Mouse (Mus musculus): ENCODE measurements around the gene Cd27. TPM values are rescaled to one million over a fixed set of nuclear protein-coding genes. Genes with fewer than 3 reads are reported as not detected.
"Not testable (repeated sequence)": the region's sequence is repeated elsewhere in the genome, so short reads cannot be mapped to it uniquely, and the experiment has no call there.

Gene Cd27
- total RNA-seq (2021) = not detected

DNA sequence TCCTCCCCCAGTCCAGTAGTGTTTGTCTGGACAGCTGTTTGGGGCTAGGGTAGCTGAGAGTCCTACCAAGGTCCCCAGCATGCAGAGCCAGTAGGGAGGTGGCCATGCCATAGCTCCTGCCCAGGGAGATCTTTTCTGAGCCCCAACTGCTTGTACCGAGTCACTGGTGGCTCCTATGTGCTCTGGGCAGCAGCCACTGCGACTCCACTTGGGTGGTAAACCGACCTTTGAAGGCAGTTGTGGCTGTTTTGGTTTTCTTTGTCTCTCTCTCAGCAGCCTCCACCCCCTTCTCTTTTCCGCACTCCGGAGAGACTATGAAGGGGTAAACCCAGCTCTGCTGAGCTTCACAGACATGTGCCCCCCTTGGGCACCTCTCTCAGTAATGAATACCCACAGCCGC lies at the start of gene Cd27:
Cd27 (minus strand) TSS at position 229 of the 400 bp plus-strand sequence.
- intact Hi-C loops (cut with DNase I) = no loop called here
- DNase-seq (ENCODE audit: low spot score in 2 of 2) = no peak

DNA sequence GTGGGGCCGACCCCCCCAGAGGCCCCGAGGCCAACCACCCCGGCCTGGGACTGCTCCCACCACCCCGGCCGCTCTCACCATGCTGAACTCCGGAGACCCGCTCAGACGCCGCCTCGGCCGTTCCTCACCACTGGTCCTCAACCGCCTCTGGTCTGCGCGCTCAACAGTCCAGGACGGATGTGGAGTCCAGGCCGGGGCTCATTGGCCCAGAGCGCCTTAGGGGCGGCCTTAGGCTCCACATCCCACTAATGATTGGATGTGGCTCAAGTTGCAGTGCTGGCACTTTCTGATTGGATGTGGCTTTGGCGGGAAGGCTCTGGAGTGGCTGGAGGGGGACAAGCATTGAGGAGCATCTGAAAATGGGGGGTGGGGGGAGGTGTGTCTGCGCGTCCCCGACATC lies 49.1 kb upstream of the Cd27 start, which contains the start of gene Tuba3a:
Tuba3a (minus strand) TSS at position 153 of the 400 bp plus-strand sequence.
- intact Hi-C loops (cut with DNase I) = no loop called here
- DNase-seq (ENCODE audit: low spot score in 2 of 2) = no peak

DNA sequence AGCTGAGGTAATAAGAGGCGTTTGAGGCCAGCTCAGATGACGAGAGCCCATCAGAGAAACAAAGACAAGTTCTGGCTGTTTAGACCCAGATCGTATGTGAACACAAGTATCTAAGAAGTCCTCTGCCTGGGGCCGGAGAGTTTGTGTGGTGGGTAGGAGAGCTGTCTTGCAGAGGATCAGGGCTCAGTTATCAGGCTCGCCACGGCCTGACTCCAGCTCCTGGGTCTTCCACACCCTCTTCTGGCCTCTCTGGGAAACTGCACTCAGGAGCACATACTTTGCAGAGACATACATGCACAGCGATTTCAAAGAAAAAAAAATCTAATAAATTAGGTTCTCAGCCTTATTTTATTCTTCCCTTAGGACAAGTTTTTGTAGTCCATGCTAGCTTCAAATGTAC lies 47.9 kb upstream of the Cd27 start:
- DNase-seq (ENCODE audit: low spot score in 2 of 2) = no peak
- intact Hi-C loops (cut with DNase I) = no loop called here

DNA sequence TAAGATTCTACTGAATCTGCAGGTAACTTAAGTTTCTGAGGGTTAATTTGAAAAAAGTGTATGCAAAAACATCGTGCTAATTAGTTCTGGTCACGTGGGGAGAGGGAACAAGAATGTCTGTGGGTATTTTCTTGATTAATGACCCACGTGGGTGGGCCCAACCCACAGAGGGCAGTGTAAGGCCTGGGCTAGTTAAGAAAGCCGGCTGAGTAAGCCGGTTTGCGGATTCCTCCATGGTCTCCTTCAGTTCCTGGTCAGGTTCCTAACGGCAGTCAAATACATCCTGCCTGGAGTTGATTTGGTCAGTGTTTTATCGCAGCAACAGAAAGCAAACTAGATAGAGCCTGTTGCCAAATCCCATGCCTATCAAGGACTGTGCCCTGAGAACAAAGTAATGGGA lies 47.4 kb upstream of the Cd27 start:
- intact Hi-C loops (cut with DNase I) = no loop called here
- DNase-seq (ENCODE audit: low spot score in 2 of 2) = no peak

DNA sequence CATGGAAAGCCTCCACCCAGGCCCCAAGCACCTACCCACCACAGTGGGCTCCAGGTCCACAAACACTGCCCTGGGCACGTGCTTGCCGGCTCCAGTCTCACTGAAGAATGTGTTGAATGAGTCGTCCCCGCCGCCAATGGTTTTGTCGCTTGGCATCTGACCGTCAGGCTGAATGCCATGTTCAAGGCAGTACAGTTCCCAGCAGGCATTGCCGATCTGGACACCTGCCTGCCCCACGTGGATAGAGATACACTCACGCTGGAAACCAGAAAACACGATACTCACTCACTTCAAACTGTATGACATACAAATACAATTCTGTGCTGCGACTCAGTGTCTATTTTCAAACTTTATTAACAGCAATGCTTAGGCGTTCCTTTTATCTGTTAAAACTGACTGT lies 45.9 kb upstream of the Cd27 start:
- DNase-seq (ENCODE audit: low spot score in 2 of 2); intact Hi-C loops (cut with DNase I): not testable (repeated sequence)

DNA sequence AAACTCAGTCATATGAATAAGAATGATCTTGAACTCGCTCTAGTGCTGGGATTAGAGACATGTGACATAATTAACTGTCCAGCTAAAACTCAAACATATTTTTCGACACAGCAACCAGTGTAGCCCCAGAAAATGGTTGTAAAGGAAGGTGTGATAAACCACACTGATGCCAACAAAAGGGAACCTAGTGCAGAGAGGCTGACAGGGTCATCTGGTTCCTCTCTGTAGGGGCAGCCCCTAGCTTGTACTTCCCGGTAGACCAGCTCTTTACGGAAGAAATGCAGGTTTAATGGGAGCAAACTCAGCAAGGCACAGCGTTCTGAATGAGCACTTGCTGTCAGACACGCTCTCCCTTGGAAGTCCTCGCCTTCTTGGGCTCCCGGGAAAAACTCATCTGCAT lies 42.9 kb upstream of the Cd27 start:
- intact Hi-C loops (cut with DNase I) = loop anchor here (5.0 kb wide), 2 partner anchors 83 to 323 kb away; no protein-coding TSS in a partner anchor

DNA sequence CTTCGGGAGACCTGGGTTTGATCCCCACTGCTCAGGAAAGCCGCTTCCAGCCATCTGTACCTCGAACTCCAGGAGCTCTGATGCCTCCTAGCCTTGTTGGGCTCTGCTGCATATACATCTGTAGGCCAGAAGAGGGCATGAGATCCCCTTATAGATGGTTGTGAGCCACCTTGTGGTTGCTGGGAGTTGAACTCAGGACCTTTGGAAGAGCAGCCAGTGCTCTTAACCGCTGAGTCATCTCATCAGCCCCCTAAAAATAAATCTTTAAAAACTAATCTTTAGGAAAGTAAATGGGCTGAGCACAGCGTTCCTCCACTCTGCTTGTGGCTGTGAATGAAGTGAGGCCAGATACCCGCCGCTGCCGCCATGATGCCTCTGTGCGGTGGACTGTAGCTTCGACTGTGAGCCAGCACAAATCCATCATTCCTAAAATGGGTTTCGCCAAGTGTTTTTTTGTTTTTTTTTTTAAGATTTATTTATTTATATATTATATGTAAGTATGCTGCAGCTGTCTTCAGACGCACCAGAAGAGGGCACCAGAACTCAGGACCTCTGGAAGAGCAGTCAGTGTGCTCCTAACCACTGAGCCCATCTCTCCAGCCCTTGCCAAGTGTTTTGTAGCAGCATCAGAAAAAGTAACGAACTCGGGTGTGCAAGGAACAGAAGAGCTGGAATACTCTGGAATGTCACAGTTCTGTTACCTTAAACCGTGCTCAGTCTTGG lies 38.2 kb upstream of the Cd27 start:
- DNase-seq (ENCODE audit: low spot score in 2 of 2) = peak in 1 of 2 experiments; percentile 33
- intact Hi-C loops (cut with DNase I) = loop anchor here (5.0 kb wide), 4 partner anchors 87 to 327 kb away; partner anchors contain the start of genes Acrbp and Iffo1

More for the DNA sequence above, 42.9 kb upstream of the Cd27 start:
- no peak for DNase-seq (ENCODE audit: low spot score in 2 of 2)

DNA sequence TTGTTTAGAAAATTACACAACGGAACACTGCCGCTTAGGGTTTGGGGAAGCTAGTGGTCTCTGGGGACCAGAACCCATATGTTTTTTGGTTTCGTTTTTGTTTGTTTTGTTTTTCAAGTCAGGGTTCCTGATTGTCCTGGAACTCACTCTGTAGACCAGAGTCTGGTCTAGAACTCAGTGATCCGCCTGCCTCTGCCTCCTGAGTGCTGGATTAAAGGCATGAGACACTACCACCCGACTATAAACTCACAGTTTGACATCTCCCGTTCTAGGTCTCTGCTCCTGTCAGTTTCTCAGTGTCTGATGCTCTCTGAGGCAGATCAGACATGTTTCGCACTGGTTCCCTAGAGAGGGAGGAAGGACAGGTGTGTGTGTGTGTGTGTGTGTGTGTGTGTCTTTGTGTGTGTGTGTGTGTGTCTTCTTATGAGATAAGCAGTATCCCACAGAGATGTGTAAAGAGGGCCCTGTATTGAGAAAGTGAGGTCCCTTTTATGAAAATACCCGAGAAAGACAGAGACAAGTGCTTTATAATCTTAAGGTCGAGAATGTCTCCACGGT lies 35.5 kb upstream of the Cd27 start:
- intact Hi-C loops (cut with DNase I) = loop anchor here (5.0 kb wide), 2 partner anchors 125 to 225 kb away; partner anchors contain the start of genes Acrbp and Iffo1
- DNase-seq (ENCODE audit: low spot score in 2 of 2) = no peak

DNA sequence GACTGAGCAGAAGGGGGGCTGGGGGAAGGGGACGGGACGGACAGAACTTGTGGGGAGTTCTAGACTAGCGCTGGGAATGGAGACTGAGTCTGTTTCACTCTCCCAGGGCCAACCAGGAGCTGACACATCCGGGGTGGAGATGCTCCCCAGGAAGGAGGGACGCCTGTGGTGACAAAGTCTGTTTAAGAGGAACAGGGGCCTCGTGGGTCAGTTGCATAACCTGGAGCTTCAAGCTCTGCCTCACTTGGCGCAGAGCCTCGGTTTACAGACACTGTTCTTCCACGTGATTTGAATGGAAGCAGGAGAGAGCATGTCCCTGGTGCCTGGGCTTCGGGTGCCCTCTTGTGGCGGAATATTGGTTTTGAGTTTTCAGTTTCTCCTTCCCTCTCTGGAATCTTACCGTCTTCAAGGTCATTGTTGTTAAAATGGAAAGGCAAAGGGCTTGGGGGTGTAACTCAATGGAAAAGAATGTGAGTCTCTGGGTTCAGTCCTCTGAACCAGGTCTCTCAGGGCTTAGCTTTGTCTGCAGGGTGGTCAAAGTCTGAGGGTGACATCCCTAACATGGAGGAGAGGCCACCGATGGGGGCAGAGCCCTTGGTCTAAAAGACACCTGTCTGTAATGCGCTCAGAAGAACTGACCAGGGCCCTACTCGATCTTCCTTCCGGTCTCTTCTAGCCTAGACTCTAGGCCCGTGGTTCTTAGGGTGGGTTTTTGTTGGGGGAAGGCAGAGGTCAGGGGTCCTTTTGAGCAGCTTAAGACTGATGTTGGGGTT lies 34.8 kb upstream of the Cd27 start:
- DNase-seq (ENCODE audit: low spot score in 2 of 2) = peak; percentile 92 to 95
- intact Hi-C loops (cut with DNase I) = loop anchor here (2.0 to 5.0 kb wide), 4 partner anchors 53 to 224 kb away; partner anchors contain the start of genes Acrbp and Iffo1

DNA sequence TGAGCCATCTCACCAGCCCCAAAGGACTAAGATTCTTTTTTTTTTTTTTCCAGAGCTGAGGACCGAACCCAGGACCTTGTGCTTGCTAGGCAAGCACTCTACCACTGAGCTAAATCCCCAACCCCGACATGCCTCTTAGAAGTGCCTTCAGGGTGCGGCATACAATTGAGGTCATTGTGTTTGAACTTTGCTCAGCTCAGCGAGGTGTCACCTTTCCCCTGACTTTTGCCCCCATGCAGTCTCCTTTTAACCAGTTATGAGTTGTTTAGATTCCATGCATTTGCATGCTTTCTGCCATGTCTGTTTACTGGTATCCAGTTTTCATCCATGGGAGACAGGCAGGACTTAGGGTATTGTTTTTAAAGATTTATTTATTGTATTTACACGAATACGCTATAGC lies 32.0 kb upstream of the Cd27 start:
- no peak for DNase-seq (ENCODE audit: low spot score in 2 of 2)
- intact Hi-C loops (cut with DNase I) = no loop called here

DNA sequence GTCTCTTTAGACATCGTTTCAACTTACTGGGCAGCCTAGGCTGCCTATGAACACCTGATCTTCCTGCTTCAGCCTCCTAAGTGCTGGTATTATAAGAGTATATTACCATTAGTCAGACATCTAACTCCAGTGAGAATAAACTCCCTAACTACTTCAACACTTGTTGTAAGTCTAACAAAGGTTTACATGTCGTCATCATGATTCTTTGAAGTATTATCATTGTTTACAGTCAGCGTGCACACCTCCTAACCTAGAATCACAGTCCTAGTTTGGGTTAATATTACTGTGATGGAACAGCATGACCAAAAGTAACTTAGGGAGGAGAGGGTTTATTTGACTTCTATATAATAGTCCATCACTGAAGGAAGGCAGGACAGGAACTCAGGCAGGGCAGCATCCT lies 30.7 kb upstream of the Cd27 start:
- intact Hi-C loops (cut with DNase I) = no loop called here

DNA sequence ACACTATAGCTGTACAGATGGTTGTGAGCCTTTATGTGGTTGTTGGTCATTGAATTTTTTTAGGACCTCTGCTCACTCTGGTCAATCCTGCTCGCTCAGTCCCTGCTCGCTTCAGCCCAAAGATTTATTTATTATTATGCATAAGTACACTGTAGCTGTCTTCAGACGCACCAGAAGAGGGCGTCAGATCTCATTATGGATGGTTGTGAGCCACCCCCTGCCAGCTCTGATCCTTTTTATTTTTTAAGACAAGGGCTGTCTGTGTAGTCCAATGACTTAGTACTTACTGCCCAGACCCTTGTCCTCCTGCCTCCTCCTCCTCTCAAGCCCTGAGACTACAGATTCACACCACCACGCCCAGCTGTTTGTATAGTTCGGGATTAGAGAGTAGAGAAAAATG lies 29.8 kb upstream of the Cd27 start:
- DNase-seq (ENCODE audit: low spot score in 2 of 2) = not testable (repeated sequence)
- intact Hi-C loops (cut with DNase I) = loop anchor here (1.0 kb wide), 1 partner anchor 47 kb away; no protein-coding TSS in a partner anchor

More for the DNA sequence above, 30.7 kb upstream of the Cd27 start:
- DNase-seq (ENCODE audit: low spot score in 2 of 2) = no peak

DNA sequence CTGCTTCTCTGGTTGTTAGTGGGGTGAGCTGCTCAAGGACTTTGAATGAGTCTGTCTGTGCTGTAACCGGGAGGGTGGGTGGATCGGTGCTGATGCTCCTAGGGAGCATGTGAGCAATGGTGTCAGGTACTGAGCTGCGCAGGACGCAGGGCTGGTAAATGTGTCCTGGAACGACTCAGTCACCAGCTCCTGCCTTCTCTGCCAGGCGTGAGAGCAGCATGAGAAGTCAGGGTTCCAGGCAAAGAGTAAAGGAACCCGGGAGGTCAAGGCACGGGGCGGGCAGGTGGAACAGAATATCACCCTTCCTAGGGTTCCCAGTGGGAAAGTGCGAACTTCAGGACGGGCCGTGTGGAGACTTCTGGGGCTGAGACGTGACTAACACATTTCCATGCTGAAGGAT lies 29.3 kb upstream of the Cd27 start:
- DNase-seq (ENCODE audit: low spot score in 2 of 2) = no peak
- intact Hi-C loops (cut with DNase I) = loop anchor here (1.0 kb wide), 1 partner anchor 47 kb away; no protein-coding TSS in a partner anchor

DNA sequence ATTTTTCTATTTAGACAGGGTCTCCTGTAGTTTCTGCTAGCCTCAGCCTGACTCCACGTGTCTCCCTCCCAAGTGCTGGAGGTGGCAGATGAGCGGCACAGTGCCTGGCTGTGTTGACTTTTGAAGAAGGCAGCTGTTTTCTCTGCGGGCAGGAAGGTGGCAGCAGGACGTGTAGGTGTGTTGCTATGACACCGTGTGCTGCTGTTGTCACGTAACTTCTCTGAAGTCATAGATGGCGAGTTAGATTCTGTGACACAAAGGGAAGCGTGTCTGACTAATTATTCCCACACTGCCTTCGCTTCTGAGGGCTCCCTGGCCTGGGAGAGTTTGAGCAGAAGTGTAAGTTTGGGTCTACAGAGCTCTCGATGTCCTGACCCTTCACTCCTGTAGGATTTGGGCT lies 28.4 kb upstream of the Cd27 start:
- intact Hi-C loops (cut with DNase I) = no loop called here
- peak; percentile 27 to 74 for DNase-seq (ENCODE audit: low spot score in 2 of 2)

DNA sequence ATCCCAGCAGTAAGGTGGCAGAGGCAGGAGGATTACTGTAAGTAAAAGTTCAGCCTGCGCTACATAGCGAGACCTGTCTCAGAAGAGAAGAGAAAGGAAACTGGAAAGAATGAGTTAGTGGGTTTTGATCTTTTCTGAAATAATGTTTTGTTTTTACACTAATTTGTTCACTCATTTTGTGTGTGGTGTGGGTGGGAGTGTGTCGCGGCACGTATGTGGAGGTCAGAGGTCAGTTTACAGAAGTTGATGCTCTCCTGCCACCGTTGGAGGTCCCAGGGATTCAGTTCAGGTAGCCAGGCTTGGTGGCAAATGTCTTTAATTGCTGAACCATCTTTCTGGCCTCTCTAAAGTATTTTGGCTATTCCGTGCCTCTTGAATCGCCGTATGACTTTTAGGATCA lies 27.4 kb upstream of the Cd27 start:
- intact Hi-C loops (cut with DNase I) = no loop called here
- DNase-seq (ENCODE audit: low spot score in 2 of 2) = no peak

DNA sequence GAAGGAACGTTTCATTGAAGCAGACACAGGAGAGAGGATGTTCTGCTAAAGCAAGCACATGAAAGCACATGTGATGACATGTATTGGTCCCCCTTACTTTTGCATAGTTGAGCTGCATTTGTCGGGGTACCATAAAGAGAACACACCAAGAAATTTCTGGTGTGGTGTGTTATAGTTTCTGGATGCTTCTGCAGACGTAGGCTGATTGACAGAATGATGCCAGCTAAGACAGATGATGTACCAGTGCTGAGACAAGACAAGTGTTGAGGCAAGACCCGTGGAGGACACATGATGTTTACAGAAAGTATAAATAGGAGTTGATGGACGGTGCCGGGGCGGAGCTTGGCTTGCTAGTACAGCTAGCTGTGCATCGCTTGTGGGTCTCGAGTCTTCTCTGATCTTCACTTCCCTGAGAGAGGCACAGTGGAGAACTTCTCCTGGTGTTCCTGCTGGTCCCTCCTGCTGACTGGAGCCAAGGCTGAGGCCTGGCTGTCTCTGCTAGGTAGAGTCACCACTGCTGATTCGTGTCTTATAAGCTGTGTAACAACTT lies 23.3 kb upstream of the Cd27 start:
- DNase-seq (ENCODE audit: low spot score in 2 of 2) = no peak
- intact Hi-C loops (cut with DNase I) = no loop called here

DNA sequence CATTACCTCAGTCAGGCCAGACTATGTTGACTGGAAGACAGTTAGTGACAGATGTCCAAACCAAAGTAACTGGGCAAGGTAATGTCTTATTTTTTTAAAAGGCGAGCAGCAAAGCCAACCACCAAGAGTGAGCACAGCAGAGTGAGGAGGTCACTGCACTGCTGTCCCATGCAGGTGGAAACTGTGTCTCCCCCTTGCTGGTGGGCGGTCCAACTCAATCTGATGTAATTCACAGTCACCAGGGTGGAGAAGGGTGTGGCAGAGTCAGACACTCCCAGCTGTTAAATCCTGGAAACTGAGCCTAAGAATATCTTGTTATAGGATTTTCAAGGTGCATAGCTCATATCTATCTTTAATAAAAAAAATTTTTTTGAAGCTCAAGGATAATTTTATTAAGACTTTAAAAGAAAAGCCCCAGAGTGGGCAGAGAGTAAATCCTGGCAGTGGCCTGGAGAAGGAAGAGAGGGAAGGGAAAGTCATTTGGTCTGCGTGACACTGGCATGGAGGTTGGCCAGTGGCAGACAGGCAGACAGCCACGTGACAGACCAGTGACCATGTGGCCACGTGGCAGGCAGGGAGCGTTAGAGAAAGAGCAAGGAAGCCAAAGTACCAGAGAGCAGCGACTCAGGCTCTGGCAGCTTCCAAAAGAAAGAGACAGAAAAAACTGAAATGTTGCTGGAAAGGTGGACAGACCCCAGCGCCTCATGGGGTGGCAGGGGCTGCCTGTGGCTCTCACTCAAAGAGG lies 19.6 kb upstream of the Cd27 start:
- peak in 1 of 2 experiments; percentile 24 for DNase-seq (ENCODE audit: low spot score in 2 of 2)
- intact Hi-C loops (cut with DNase I) = no loop called here

DNA sequence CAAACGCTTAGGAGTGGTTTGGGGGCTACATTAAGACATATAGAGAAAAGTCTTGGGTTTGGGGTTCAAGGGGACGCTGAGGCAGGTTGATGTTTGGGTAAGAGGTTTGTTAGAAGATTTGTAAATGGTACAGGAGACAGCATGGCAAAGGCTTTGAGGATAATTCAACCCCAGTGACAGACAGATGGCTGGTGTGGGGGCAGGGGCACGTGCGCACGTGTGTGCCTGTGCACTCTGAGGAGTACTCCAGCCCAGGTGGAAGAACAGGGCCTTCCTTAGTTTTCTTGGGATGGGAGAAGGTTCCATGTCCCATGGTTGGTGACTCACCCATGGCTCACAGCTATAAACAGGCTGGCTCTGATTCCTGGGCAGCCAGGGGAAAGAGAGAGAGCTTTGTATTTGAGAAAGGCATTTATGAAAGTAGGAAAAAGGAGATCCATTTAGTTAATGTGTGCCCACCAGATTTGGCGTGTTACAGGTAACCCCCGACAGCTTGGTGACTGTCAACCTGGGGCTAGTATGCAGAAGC lies 18.8 kb upstream of the Cd27 start:
- intact Hi-C loops (cut with DNase I) = no loop called here
- DNase-seq (ENCODE audit: low spot score in 2 of 2) = peak in 1 of 2 experiments; percentile 22
